Comparison of ENCODE assay signal across 7 mouse cellular contexts in the genomic region with DNA sequence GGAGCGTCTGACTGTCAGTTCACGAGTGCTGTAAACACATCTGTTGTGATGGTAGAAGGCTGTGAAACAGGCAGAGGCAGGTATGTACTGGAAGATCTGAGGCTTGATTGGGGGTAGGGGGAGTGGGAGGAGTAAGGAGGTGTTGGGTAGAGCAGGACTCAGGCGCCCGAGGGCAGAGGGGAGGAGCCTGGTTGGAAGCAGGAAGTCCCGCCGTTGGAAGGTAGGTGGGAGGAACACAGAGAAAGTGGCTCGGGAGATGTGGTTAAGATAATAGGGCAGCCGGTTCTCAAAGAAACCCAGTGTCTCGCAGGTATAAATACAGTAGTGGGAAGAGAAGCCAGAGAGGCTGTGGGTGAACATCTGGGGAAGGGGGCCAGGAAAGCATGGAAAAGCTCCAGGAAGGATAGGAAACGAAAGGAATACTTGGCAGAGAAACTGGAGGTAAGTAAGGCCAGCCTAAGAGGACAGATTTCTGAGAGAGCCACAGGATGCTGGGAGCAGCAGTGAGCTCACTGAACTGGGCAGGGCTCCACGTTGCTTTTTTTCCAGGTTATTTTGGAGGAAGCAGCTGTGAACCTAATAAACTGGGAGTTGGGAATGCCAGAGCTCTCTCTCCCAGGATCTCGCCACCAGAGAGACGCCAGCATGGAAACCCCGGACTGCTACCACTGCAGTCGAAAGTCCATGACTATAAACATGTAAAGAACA. TPM values are rescaled to one million over a fixed set of nuclear protein-coding genes. Genes with fewer than 3 reads are reported as not detected.
A peak's percentile ranks its signal among the peaks of the same experiment; 100 is the strongest.
DNase-seq lines count a peak whose midpoint lies in the region; ATAC-seq and TF ChIP-seq lines count a peak whose summit lies in the region.

No protein-coding gene starts in this region.

- no peak overlapping the region; a peak in 1 of 4 replicates for H3K4me3 ChIP-seq in MEL (ENCODE audit: control insufficient read depth in 1 of 2, insufficient read depth in 1 of 2, low read depth in 2 of 2, low read length in 2 of 2)
- H3K4me3 ChIP-seq in hindbrain, postnatal 0 days (ENCODE audit: low read length): no peak overlapping the region
- peak overlapping the region in 1 of 2 experiments; percentile 24; a peak in 1 of 4 replicates for H3K4me3 ChIP-seq in liver, embryonic 14.5 days (ENCODE audit: insufficient read depth in 1 of 2, low read depth in 2 of 2, low read length in 2 of 2)
- no peak overlapping the region for H3K4me3 ChIP-seq in neural tube, embryonic 12.5 days

- no peaks in the 10 kb centered on the region for H3K79me2 ChIP-seq in MEL (ENCODE audit: control insufficient read depth, insufficient read depth, low read length, poor library complexity)

- H3K9me3 ChIP-seq in MEL (replicated peaks; ENCODE audit: insufficient read depth, low read length): no peaks in the 10 kb centered on the region
- H3K9me3 ChIP-seq in hindbrain, postnatal 0 days (ENCODE audit: low read length): no peaks in the 10 kb centered on the region
- H3K9me3 ChIP-seq in liver, embryonic 14.5 days (ENCODE audit: control insufficient read depth, low read length): no peaks in the 10 kb centered on the region
- no peaks in the 10 kb centered on the region for H3K9me3 ChIP-seq in neural tube, embryonic 12.5 days

- 29% methylated on average over 15 of the region's 15 CpGs for WGBS in hindbrain, postnatal 0 days
- WGBS in liver, embryonic 14.5 days (ENCODE audit: insufficient replicate concordance): 13% methylated on average over 15 of the region's 15 CpGs
- 24% methylated on average over 15 of the region's 15 CpGs for WGBS in neural tube, embryonic 12.5 days

- ATAC-seq in hindbrain, postnatal 0 days: no peak
- no peak for ATAC-seq in liver, embryonic 14.5 days (ENCODE audit: insufficient read depth)
- no peak for ATAC-seq in neural tube, embryonic 12.5 days (ENCODE audit: low FRiP score, low read depth)

- TF ChIP-seq EP300 in MEL (IDR thresholded peaks at IDR 0.05; ENCODE audit: low read depth in 1 of 2, low read length in 2 of 2): 0 out of 4 replicates have a peak, but pooled peaks of 1 of the 2 experiments have one; percentile 5
- no peak for TF ChIP-seq EP300 in liver, embryonic 14.5 days (IDR thresholded peaks at IDR 0.05; ENCODE audit: low read depth)

- H3K36me3 ChIP-seq in MEL (ENCODE audit: control insufficient read depth in 1 of 2, insufficient read depth in 2 of 2, low read length in 2 of 2): peaks cover 0 to 9% of the 10 kb centered on the region in 2 experiments; a peak in 2 of 4 replicates
- no peaks in the 10 kb centered on the region for H3K36me3 ChIP-seq in hindbrain, postnatal 0 days (ENCODE audit: insufficient read depth, low read length)
- no peaks in the 10 kb centered on the region for H3K36me3 ChIP-seq in liver, embryonic 14.5 days (replicated peaks; ENCODE audit: control insufficient read depth, insufficient read depth, low read depth)
- H3K36me3 ChIP-seq in neural tube, embryonic 12.5 days: no peaks in the 10 kb centered on the region

- no peak overlapping the region for H3K27ac ChIP-seq in MEL (ENCODE audit: control insufficient read depth, low read depth, low read length)
- H3K27ac ChIP-seq in hindbrain, postnatal 0 days: no peak overlapping the region
- no peak overlapping the region for H3K27ac ChIP-seq in liver, embryonic 14.5 days
- H3K27ac ChIP-seq in neural tube, embryonic 12.5 days: no peak overlapping the region

- peak; percentile 30 for DNase-seq in MEL (ENCODE audit: low read depth, low spot score)
- DNase-seq in cerebellum, adult 18-20 months: peak; percentile 78 to 84
- DNase-seq in gastrocnemius, postnatal 14 days: peak; percentile 80
- no peak for DNase-seq in hindbrain, postnatal 0 days (ENCODE audit: low spot score)
- DNase-seq in liver, embryonic 14.5 days (ENCODE audit: low read depth in 3 of 3, low spot score in 3 of 3): no peak
- no peak for DNase-seq in frontal cortex, adult 2 months (ENCODE audit: extremely low spot score in 1 of 2, low spot score in 1 of 2)

- intact Hi-C loops in gastrocnemius, postnatal 14 days (cut with DNase I; ENCODE audit: low total_unique reads): no loop called here

- no peak overlapping the region for H3K9ac ChIP-seq in MEL (ENCODE audit: control insufficient read depth, low read depth, low read length, poor library complexity, severe bottlenecking)
- H3K9ac ChIP-seq in hindbrain, postnatal 0 days (replicated peaks; ENCODE audit: low read length): no peak overlapping the region
- H3K9ac ChIP-seq in liver, embryonic 14.5 days (replicated peaks): no peak overlapping the region
- H3K9ac ChIP-seq in neural tube, embryonic 12.5 days: no peak overlapping the region

- TF ChIP-seq POLR2A in MEL (IDR thresholded peaks at IDR 0.05; ENCODE audit: control insufficient read depth in 1 of 2, insufficient read depth in 1 of 2, low read depth in 1 of 2, low read length in 2 of 2, poor library complexity in 1 of 2): no peak

- peaks cover 0 to 18% of the 10 kb centered on the region in 2 experiments; a peak in 2 of 4 replicates for H3K4me1 ChIP-seq in MEL (ENCODE audit: control insufficient read depth in 1 of 2, insufficient read depth in 2 of 2, low read length in 2 of 2)
- H3K4me1 ChIP-seq in hindbrain, postnatal 0 days (ENCODE audit: insufficient read depth, low read length): peaks cover 31% of the 10 kb centered on the region
- H3K4me1 ChIP-seq in liver, embryonic 14.5 days (replicated peaks; ENCODE audit: control insufficient read depth in 2 of 2, insufficient read depth in 2 of 2, low read length in 1 of 2): peaks cover 0 to 6% of the 10 kb centered on the region in 2 experiments; a peak in 2 of 4 replicates
- peaks cover 47% of the 10 kb centered on the region for H3K4me1 ChIP-seq in neural tube, embryonic 12.5 days

- no peaks in the 10 kb centered on the region; a peak in 1 of 4 replicates for H3K27me3 ChIP-seq in MEL (ENCODE audit: control insufficient read depth in 1 of 2, insufficient read depth in 2 of 2, low read length in 2 of 2)
- H3K27me3 ChIP-seq in hindbrain, postnatal 0 days (ENCODE audit: insufficient read depth, low read length): no peaks in the 10 kb centered on the region
- H3K27me3 ChIP-seq in liver, embryonic 14.5 days (ENCODE audit: control insufficient read depth, insufficient read depth, low read length): peaks cover 9% of the 10 kb centered on the region
- no peaks in the 10 kb centered on the region for H3K27me3 ChIP-seq in neural tube, embryonic 12.5 days (replicated peaks)

- TF ChIP-seq CTCF in MEL (IDR thresholded peaks at IDR 0.05 in 2 of 3, conservative IDR thresholded peaks at IDR 0.05 in 1 of 3; ENCODE audit: control insufficient read depth in 1 of 3, insufficient read depth in 1 of 3, low read depth in 2 of 3, low read length in 3 of 3, poor library complexity in 1 of 3, severe bottlenecking in 1 of 3): no peak
- no peak for TF ChIP-seq CTCF in hindbrain, postnatal 0 days (IDR thresholded peaks at IDR 0.05; ENCODE audit: low read depth)
- TF ChIP-seq CTCF in liver, embryonic 14.5 days (IDR thresholded peaks at IDR 0.05; ENCODE audit: low read depth): no peak

- TF ChIP-seq RAD21 in MEL (IDR thresholded peaks at IDR 0.05; ENCODE audit: low read depth, low read length): no peak

- peak overlapping the region; percentile 24 for H3K4me2 ChIP-seq in hindbrain, postnatal 0 days (ENCODE audit: low read depth, low read length)
- H3K4me2 ChIP-seq in liver, embryonic 14.5 days (ENCODE audit: low read depth): peak overlapping the region; percentile 32
- H3K4me2 ChIP-seq in neural tube, embryonic 12.5 days (replicated peaks): peak overlapping the region; percentile 45

TF ChIP-seq in MEL, 35 proteins besides CTCF, POLR2A, EP300 and RAD21:
- TF ChIP-seq ELF1 (IDR thresholded peaks at IDR 0.05; ENCODE audit: low read depth, low read length): peak; percentile 43; the same call in 1 of the 2 replicates
- no peak for TF ChIP-seq MYB (IDR thresholded peaks at IDR 0.05; ENCODE audit: low read depth, low read length)

RNA-seq across cellular contexts. Expression of a gene that starts 5.1 kb away (rescaled TPM):
- total RNA-seq in MEL (2012; rRNA removed): 0.04 and 0.07 TPM in 2 replicates
- polyA plus RNA-seq in MEL (2012; ENCODE audit: insufficient read depth in 1 of 2, insufficient read length in 2 of 2, low read depth in 1 of 2, low replicate concordance in 2 of 2, missing spikeins in 1 of 2): under 1 TPM in 1 of 2 experiments, not detected in 1; 0.91 TPM
- total RNA-seq in gastrocnemius, postnatal 14 days (2021): 10 to 100 TPM; 50.2 to 53.4 TPM
- 19.9 and 32.4 TPM in 2 replicates for total RNA-seq in hindbrain, postnatal 0 days (2014; rRNA removed)
- polyA plus RNA-seq in hindbrain, postnatal 0 days (2015; fragmentation: Nextera tagmentation; extraction: Ambion mirVana): 22.5 and 24.9 TPM in 2 replicates
- polyA plus RNA-seq in liver, embryonic 14.5 days (2012; rRNA removed): 0.52 and 1.2 TPM in 2 replicates
- polyA plus RNA-seq in liver, embryonic 14.5 days (2014; fragmentation: Nextera tagmentation; extraction: Ambion mirVana): 1.4 and 2.1 TPM in 2 replicates
- 49.9 and 50.0 TPM in 2 replicates for polyA plus RNA-seq in neural tube, embryonic 12.5 days (2016; fragmentation: Nextera tagmentation; extraction: Ambion mirVana)
- 25.1 and 26.6 TPM in 2 replicates for polyA plus RNA-seq in frontal cortex, adult 2 months (2012; rRNA removed)

Comparison
In these comparisons a context has a peak if more than half of its experiments do, and no peak if none do; other contexts are left out.
1. DNase-seq: peak in MEL (single experiment), cerebellum, adult 18-20 months (2 of 2) and gastrocnemius, postnatal 14 days (single experiment); none in hindbrain, postnatal 0 days (single experiment), liver, embryonic 14.5 days (0 of 3) and frontal cortex, adult 2 months (0 of 2).
2. Peak in every context shown above with its lines, with median percentiles within 50 percentile points of each other: H3K4me2 ChIP-seq.